Mouse (Mus musculus): ENCODE measurements at regions not wholly inside any gene's neighbourhood (a gene's known extent, or its start where the extent isn't known, plus 50 kb on each side); places are given as distances from the start of the nearest gene placed in this dataset.

DNA sequence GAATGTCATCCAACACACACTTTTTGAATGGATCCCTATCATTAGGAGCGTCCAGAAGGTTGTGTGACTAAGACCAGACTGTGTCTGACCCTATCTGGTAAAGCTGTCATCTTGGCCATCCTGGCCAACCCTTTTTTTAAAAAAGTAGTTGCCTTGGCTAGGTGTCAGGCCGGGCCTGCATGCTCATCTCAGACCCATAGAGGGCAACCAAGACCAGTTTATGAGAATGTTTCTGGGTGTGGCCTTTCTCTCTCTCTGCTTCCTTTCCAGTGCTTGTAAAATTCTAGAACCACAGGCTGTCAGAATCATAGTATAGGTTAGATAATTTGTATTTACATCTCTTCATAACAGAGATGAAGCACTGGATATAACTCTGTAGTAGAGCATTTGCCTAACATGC is 62.8 kb upstream of the Las1l start:
- peak; percentile 34 to 45 for DNase-seq (ENCODE audit: low spot score in 2 of 2)

DNA sequence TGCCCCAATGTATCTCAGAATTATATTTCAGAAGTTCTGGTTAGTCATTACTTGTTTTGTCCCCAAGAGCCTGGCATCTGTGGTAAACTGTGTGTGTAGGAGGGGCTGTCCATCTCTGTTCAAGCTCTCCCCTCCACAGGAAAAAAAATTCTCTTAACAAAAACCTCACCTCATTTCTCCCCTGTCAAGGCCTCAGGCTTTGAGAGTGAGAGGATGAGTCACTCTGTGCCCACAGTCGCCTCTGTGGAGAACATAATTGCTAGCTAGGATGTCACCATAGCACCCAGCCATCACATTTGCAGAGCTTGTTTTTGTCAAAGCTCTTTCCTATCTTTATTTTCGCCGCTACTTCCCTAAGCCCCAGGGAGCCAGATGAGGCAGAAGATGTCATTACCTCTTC is 63.6 kb upstream of the Las1l start:
- no peak for DNase-seq (ENCODE audit: low spot score in 2 of 2)

DNA sequence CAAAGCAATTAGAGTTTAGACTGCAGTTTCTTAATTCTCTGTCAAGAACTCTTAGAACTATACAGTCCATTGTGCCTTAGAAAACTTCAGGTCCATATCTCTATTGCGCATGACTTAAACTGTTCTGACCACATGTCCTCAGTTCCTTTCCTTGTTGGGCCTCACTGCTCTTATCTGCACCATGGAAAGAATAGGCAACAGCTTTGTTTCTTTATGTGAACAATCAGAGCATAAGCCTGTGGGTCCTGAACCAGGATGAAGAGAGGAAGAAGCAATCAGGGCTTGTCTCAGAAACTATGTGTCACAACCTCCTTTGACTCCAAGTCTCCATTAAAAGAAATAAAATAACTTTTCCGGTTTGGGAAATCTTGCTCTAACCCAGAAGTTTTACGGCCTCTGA is 68.6 kb upstream of the Las1l start:
- no peak for DNase-seq (ENCODE audit: low spot score in 2 of 2)

DNA sequence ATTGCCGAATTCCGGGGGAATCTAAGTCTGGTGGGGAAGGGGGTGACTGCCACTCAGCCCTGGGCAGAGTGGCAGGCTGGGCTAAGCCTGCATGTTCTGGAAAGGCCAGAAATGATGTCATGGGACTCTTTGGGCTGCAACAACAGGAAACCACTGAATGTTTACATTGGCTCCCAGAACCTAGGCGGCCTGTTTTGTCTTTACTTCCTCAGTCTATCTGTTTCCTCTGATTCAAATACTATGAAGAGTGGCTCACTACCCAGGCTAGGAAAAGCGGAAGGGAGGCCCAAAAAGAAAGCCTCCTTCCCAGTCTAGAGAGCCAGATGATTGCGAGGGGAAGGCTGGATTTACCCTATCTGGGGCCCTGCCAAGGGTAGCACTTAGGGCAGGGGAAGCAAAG is 69.1 kb upstream of the Las1l start:
- DNase-seq (ENCODE audit: low spot score in 2 of 2): no peak

DNA sequence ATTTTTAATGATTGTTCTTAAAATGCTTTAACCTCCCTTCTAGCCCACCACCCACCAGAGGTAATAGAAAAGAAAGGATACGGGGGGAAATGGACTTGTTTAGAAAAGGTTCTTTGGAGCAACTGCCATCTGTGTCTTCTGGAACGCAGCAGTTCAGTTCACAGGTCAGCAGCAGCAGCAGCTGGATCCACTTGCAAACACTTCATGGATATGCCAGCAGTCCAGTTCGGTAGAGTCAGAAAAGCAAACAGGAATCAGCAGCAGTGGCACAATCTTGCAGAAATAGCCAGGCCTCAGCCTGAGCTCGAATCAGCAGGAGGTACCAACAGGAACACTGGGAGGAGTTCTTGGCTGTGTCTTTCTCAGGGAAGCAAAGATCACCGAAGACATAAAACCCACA is 64.3 kb upstream of the Msn start:
- DNase-seq (ENCODE audit: low spot score in 2 of 2): no peak

DNA sequence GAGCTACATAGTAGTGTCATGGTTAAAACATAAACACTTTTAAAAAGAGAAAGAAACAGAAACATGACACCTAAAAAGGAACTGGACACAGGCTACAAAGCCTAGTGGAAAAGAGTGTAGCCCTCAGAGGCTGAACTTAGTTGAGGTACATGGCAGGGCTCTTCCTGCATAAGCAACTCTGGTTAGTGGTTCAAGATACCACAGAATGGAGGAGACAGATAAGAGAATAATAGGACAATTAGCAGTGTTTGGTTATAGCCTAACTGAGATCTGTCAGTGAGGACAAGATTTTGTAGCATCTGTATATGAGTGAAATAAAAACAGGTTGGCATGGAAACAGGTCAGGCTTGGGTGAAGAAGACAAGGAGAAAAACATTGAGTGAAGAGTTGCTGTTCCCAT is 60.5 kb upstream of the Msn start:
- no peak for DNase-seq (ENCODE audit: low spot score in 2 of 2)

DNA sequence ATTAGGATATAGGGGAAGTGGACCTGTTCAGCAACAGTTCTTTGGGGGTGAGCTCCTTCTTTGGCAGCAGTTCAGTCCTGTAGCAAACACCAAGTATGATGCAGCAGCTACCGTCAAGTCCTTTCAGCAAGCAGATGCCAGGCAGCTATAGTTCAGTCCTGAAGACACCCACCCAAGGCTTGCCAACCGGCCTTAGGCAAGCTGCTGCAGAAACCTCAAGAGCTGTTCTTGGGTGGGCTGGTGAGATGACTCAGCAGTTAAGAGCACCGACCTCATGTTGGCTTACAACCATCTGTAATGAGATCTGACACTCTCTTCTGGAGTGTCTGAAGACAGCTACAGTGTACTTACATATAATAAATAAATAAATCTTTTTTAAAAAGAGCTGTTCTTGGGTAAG is 53.6 kb upstream of the Msn start:
- no peak for DNase-seq (ENCODE audit: low spot score in 2 of 2)

Data from left cerebral cortex, adult 18-20 months (tissue).